Mouse (Mus musculus): ENCODE results near the gene Kif3c.
"Not testable (repeated sequence)": the region's sequence is repeated elsewhere in the genome, so short reads cannot be mapped to it uniquely, and the experiment has no call there.

The Kif3c gene

DNA sequence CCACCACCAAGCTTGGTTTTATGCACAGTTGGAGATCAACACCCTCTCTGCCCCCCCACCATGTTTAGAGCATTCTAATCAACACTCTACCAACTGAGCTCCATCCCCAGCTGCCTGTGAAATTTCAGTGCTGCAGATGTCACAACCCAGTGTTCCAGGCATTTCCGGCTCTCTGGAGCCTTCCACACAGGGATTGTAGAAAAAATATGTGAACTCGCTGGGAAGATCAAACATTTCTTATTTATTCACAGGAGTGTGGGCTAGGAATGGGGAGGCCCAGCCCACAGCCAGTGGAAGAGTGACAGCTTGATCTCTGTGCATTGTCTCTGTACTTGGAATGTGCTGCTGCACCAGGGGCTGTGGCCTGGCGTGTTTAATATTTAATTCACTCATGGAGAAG lies 3.8 kb downstream of the Kif3c start:
- peak; percentile 52 for DNase-seq (ENCODE audit: low read depth, low spot score)

DNA sequence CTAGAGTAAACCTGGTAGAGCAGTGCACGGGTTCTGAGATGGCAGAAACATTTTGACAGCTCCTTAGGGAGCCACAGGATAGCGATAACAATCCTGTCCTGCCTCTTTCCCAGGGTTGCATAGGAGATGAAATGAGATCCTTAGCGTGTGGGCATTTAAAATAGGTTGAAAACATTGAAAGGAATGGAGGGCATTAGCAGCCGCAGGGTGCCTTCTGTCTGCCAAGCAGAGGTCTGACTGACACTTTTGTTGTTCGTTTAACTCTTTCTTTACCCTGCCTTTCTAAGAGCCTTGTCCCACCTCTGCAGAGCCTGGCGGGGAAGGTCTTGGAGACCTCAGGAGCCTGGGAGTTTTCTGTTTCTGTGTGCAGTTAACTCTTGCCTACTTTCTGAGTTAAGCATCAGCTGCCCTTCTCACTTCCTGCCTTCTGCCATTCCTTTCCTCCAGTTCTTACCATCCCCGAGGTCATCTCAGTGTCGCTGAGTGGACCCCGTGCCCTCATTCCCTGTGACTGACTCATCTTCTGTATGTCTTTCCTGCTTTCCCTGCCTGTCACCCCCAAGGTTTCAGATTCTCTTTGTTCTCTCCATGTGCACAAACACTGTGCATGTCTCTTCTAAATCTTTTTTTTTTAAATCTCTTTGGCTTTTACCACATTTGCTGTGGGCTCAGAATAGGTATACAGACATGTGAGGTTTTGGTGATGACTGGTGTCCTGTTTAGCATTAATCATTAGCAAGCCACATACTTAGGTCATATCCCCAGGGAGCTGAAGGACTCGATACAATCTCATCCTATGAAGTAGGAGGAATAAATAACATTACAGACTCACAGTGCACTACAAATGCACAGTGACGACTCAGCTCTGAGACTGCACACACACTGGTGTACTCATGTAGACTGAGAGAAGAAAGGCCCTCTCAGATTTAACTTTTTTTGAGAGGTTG lies 6.3 kb downstream of the Kif3c start:
- DNase-seq (ENCODE audit: low read depth, low spot score), result no peak

DNA sequence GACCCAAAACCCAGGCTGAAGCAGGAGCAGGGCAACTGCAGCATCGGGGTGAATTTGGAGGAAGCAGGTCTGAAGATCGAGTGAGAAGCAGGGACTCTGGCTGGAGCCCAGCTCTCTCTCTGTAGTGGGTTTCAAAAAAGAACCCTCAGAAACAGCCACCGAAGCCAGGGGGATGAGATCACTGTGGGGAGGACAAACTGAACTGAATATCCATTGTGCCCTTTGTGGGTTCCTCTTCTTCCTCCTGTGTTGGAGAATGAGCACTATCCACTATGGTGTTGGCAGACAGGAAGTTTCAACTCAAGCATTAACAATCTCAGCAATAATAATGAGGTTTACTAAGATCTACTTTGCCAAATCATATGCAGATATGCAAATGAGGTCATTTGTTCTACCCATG lies 7.1 kb downstream of the Kif3c start:
- peak; percentile 80 for DNase-seq (ENCODE audit: low read depth, low spot score)

DNA sequence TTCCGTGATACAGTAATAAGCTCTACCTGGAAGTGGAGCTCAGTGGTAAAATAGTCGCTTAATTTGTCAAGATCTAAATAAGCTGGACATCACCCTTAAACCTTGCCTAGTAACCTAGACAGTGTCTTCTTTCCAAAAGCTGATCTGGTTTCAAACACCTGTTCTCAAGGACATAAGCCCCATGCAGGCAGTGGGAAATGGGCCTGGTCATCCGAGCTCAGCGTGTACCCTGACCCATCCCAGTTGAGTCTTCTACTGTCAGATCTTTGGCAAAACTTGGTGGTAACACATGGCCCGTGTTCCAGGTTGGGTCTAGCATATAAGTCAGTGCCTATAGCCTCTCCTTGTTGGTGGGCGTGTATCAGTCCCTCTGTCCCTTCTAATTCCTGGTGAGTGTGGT lies 8.6 kb downstream of the Kif3c start:
- no peak for DNase-seq (ENCODE audit: low read depth, low spot score)

DNA sequence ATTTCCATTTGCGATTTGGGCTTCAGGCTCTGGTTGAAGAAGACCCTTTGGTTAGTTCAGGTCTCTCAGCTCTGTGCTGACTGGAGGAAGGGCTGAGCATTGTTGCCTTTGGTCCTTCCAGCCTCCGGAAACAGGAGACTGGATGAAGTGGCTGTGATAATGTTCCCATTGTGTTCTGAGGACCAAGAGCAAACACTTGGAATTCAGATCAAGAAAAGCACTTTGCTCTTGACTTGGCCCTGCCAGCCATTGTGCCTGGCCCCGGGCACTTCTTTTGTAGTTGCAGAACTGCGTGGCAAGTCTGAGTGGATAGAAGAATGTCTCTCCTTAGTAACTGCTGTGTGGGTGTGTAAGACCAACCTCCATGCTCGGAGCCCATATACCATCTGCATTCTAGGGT lies 9.6 kb downstream of the Kif3c start:
- DNase-seq (ENCODE audit: low read depth, low spot score), result no peak

DNA sequence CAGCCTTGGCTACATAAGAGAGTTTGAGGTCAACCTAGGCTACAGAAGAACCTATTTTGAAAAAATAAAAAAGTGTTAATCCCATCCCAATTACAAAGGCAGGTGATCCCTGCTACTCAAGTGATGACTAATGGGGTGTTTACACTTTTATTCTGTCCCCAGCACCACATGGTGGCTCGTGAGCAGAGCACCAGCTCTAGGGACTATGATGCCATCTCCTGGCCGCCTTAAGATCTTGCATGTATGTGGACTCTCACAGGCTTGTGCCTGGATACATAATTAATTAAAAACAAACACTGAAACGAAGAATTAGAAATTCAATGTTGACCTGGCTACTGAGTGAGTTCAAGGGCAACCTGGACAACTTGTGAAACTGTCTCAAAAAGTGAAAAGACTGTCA lies 12.3 kb downstream of the Kif3c start:
- peak; percentile 69 for DNase-seq (ENCODE audit: low read depth, low spot score)

DNA sequence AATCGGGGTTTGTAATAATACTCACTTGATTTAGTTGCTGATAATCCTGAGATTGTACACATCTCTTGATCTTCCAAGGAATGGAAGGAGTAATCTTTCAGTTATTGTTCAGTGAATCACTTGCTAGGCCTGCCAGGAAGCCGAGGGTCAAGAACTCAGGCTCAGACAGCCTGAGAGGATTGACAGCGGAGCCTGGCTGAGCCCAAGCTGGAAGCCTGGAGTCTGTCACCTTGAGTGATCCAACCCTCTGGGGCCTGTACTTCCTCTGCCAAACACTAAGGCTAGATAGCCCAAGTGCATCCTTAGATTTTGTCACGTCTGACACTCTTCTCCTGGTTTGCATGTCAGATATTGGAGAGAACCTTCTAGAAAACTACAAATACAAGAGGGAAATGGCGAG lies 12.8 kb downstream of the Kif3c start:
- DNase-seq (ENCODE audit: low read depth, low spot score), result no peak

DNA sequence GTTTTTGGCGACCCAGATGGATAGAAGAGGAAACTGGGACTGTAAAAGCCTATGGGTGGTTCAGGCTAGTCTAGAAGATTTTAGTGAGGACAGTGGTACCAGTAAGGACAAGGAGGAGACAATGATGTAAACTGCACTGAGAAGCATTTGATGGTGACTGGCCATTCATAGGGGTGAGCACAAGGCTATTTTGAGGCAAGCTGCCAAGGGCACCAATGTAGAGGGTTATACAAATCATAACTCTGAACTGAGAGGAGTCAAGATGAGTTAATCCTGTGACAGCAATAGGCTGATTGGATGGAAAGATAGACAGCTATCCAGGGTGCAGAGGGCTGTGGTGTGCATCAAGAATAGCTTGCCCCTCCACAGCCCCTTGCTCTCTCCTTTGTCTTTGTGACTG lies 19.9 kb downstream of the Kif3c start:
- DNase-seq (ENCODE audit: low read depth, low spot score), result no peak

DNA sequence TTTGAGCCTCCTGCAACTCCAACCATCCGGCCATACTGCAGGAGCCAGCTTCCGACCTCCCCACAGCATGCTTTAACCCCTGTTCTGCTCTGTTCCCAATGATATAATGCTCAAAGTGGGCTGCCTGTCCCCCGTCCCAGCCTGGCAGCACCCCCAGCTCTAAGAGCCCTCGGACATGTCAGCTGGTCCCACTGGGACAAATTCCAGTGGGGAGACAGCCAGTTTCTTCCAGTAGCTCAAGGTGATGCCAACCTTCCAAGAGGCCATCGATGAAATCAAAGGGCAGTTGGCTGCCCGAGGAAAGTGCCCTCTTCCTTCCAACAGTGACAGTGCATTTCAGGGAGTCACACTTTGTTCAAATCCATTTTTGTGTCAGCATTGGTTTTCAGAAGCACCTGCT lies 20.3 kb downstream of the Kif3c start:
- no peak for DNase-seq (ENCODE audit: low read depth, low spot score)

DNA sequence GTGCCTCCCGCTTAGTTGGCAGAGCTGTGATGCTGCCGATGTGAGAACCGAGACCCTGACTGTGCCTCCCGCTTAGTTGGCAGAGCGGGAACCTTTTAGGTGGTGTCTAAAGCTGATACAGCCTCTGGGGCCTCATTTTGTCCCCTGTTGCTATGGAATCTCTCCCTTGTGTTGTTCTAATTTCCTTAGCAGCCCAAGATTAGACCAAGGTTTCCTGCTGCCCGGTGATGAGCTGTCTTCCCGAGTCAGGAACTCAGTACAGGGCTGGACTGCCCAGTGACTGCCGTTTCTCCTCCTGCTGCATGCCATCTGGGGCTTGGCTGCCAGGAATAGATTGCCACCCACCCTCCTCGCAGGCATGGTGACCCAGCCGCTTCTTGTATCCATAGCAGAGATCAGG lies 21.0 kb downstream of the Kif3c start:
- peak; percentile 77 for DNase-seq (ENCODE audit: low read depth, low spot score)

DNA sequence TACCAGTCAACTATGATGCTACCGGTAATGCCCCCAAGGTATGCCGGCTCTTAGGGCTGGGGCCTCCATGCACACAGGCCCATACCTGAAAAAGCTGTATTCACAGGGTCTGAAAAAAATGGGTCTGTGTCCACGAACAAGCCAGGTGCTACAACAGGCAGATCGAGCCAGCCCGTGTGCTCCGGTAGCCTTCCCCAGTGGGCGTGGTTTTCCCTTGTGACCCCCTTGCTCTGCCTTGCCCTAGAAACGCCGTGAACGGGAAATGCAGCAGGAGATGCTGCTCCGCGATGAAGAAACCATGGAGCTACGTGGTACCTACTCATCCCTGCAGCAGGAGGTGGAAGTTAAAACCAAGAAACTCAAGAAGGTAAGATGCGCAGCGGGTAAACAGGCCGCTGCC lies 23.0 kb downstream of the Kif3c start:
- no peak for DNase-seq (ENCODE audit: low read depth, low spot score)

DNA sequence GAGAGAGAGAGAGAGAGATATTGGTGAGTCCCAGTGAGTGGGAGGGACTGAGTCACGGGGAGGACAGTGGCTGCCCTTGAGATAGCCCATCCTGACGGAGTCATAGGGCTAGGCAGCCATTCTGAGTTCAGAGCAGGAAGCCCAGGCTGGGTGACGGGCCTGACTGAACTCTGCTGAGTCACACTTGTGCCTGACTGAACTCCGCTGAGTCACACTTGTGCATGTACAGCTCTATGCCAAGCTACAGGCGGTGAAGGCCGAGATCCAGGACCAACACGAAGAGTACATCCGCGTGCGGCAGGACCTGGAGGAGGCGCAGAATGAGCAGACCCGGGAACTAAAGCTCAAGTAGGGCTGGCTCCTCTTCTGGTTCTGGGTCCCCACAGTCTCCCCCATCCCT lies 24.5 kb downstream of the Kif3c start:
- peak; percentile 79 for DNase-seq (ENCODE audit: low read depth, low spot score)

DNA sequence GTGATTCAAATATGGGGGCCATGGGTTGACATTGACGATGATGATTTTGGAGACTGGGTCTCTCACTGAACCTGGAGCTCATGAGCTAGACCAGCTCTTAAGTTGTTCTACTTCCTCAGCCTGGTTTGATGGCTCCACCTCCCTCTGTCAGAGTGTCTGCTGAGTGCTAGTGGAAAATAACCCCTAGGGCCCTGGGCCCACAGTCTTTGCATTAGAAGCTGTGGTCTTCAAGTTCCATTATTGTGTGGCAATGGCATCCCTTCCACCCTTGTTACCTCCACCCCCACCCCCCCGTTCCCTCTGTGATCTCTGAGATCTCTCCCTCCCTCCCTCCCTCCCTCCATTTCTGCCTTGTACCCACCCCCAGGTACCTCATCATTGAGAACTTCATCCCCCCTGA lies 25.1 kb downstream of the Kif3c start:
- DNase-seq (ENCODE audit: low read depth, low spot score), result no peak

DNA sequence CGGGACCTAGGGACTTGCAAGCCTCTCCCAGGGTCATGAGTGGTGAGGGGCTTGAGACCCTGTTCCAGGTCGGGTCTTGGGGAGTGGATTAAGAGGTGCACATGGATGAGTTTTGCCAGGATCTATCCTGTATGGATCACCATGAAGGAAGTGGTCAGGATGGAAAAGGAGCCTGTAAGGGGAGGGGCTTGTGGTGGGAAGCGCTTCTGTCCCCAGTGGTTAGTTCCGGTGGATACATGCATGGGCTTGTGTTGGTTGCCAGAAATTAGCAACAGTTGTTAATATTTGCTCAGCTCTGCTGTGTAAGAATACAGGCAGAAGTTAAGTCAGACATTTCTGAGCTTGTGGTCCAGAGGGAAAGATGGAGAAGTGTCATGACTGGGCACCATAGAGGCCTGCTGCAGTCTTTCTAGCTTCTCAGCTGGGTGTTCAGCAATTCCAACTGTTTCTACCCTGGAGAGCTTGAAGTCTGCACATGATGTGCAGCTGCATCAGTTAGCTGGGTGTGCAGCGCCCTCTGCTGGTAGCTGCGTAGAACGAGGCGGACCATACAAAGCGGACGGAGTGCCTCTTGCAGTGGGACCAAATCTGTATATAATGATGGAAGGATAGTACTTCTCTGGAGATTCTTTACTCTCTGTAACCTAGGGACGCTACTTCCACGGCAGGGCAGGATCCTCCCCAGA lies 25.8 kb downstream of the Kif3c start:
- peak; percentile 95 for DNase-seq (ENCODE audit: low read depth, low spot score)

DNA sequence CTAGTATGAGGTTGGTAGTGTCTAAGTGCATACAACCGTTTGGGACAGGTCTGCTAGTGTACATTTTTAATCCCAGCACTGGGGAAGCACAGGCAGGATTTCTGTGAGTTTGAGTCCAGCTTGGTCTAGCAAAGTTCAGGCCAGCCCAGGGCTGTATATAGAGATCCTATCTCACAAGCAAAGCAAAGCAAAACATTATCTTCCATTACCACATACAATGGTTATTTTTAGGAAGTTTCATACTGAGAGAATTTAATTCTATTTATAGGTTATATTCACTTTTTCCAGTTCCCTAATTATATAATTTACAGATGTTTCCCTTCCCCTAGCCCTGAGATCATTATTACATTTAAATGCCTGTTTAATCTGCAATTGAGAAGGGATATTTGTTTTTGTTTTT lies 26.3 kb downstream of the Kif3c start:
- DNase-seq (ENCODE audit: low read depth, low spot score), result no peak

DNA sequence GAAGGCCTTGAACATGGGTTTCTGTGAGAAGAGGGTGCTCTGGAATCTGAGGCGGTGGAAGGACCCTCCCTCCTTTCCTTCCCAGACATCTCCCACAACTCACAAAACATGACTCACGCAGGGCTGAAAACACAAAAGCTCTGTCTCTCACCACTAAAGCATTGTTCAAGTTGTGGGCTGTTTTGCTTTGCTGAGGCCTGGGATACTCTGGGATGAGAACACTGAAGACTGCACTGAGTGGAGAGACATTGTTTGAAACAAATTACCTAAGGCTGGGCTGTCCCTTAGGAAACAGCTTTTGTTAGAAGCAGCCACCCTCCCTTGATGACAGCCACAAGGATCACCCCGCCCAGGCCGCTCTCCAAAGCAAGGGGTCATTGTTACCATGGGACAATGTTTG lies 28.2 kb downstream of the Kif3c start:
- peak; percentile 64 for DNase-seq (ENCODE audit: low read depth, low spot score)

DNA sequence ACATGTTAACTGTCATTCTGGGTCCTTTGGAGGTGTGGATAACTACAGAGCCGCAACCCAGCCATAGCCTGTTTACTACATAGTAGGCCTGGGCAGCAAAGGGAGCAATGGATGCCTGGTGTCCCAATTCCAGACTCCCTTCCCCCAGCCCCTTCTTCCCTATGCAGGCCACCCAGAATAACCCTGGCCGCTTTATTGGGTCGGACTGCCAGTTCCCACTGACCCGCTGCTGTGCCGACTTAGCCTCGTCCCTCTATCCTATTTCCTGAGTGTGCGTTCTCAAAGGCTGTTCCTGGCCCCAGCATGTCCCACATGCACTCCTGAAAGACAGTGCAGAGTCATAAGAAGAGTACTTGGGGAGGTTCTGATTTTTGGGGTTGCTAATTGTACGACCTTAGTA lies 32.0 kb downstream of the Kif3c start:
- no peak for DNase-seq (ENCODE audit: low read depth, low spot score)

DNA sequence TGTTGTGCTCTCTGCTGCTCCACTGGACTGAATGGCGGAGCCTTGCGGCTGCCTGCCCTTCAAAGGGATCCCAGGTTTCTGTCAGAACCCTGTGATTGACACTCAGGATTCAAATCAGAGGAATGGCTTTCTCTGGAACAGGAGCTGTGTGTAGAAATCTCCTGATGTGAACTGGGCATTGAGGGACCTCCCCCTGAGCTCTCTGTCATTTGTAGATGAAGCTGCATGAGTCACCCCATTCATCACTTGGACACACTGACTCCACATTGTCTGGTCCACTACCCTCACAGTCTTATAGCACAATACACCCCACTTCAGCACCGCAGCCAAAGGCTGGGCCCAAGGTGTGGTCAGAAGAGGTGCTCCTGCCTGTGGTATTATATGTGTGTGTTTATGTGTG lies 40.7 kb downstream of the Kif3c start:
- DNase-seq (ENCODE audit: low read depth, low spot score), result not testable (repeated sequence)

DNA sequence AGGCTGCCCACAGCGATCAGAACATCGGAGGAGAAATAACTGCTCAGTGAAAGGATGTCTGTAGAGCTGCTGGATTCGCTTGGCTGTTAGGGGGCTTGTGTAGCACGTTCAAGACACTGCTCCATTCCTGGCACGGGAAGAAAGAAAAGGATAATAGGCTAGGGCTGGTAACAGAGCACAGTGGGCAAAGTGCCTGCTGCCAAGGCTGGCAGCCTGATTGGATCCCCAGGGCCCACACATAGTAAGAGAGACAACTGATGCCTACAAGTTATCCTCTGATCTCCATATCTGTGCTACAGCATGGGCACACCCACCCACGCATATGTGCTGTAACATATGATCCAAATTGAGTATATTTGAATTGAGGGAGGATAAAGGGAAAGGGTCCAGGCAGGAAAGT lies 41.7 kb downstream of the Kif3c start:
- peak; percentile 52 for DNase-seq (ENCODE audit: low read depth, low spot score)

DNA sequence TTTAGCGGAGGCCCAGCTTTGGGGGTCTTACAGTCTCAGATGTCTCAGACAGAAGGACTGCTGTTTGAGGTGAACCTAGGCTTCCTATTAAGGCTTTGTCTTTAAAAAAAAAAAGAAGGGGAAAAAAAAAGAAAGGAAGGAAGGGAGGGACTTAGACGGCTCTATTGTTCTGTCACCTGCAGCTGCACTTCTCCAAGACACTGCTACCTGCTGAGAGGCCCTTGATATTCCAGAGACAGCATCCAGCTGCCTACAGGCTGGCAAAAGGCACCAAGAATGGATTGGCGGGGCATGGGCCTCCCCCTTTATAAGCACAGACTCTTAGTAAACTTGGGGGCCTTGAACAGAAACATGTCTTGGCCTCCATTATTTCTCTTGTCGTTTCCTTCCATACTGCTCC lies 50.0 kb downstream of the Kif3c start:
- no peak for DNase-seq (ENCODE audit: low read depth, low spot score)

DNA sequence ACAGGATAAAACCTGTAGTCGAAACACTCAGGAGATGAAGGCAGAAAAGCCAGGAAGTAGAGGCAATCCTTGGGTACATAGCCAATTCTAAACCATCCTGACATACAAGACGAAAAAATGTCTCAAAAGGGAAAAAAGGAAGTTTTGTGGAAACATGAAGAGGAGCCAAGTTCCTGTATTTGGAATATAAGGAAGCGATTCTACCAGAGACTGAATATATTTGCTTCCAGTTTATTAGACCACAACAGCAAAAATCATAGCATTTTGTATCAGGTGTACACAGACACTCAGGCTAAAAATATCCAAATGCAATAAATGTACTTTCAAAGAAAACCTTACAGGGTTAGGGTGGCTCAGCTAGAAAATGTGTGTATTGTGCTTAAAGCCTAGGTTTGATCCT lies 53.8 kb downstream of the Kif3c start:
- DNase-seq (ENCODE audit: low read depth, low spot score), result no peak

DNA sequence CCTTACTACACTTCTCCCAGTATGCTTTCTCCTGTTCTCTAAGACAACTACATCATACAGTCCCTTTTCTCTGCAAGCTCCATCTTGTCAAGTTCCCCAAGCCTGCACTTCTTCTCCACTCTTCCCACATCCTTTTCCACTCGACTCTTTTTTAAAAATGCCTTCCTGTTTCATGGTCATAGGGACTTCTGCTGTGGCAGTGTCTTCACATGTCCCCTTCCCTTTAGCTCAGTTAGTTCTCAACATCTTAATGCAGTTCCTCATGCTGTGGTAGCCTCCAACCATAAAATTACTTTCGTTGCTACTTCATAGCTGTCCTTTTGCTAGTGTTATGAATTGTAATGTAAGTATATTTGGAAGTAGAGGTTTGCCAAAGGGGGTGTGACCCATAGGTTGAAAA lies 55.6 kb downstream of the Kif3c start:
- DNase-seq (ENCODE audit: low read depth, low spot score), result no peak

DNA sequence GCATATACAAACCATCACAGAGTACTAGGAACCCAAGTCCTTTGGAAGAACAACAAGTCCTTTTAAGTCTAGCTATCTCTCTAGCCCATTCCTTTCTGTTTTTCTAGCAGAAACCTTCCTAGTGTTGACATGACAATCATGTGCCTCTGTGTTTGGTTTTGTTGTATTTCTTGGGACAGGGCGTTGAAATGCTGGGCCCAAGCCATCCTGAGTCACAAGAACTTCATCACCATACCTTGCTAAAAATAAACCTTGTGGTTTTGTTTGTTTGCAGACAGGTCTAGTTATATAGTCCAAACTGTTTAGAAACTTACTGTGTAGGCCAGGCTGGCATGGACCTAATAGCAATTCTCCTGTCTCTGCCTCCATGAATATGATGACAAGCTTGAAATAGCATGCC lies 57.9 kb downstream of the Kif3c start:
- no peak for DNase-seq (ENCODE audit: low read depth, low spot score)

Data from brain, adult 2 months (tissue).